Comparison of ENCODE assay signal across 15 mouse cellular contexts in the genomic region with DNA sequence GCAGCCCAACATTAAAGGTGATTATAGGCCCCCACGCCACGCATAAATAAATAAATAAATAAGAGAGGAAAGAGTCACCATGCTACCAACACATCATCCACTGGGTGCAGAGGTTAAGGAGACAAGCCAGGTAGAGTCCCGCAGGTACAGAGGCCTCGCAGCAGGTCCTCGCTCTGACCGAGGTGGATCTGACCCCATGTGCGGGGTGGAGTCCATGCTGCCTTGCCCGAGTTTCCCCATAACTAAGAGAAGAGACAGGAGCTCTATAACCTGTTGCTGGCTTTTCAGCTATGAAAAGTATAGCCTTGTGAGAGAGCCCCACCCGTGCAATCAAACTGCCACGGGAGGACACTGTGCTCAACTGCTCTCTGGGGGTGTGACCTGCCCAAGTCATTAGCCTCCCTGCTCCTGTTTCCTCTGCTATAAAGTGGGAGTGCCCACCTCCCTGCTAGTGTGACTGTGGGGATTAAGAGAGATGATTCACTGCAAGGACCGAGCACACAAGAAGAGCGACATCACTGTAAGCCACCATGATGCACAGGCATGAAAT. TPM values are rescaled to one million over a fixed set of nuclear protein-coding genes. Genes with fewer than 3 reads are reported as not detected.
A peak's percentile ranks its signal among the peaks of the same experiment; 100 is the strongest.
DNase-seq lines count a peak whose midpoint lies in the region; ATAC-seq and TF ChIP-seq lines count a peak whose summit lies in the region.
"Had no signal": no experiment of that assay in that cellular context is flagged by ENCODE, and none has a peak within 500 bp of the region (broad histone marks: within the 10 kb centered on the region; RNA-seq: fewer than 3 reads in every experiment).

No protein-coding gene starts in this region.

- no peak for TF ChIP-seq EP300 in MEL (IDR thresholded peaks at IDR 0.05; ENCODE audit: low read depth in 1 of 2, low read length in 2 of 2)

- TF ChIP-seq CTCF in hindbrain, postnatal 0 days (IDR thresholded peaks at IDR 0.05; ENCODE audit: low read depth), result no peak
- no peak for TF ChIP-seq CTCF in MEL (IDR thresholded peaks at IDR 0.05 in 2 of 3, conservative IDR thresholded peaks at IDR 0.05 in 1 of 3; ENCODE audit: control insufficient read depth in 1 of 3, insufficient read depth in 1 of 3, low read depth in 2 of 3, low read length in 3 of 3, poor library complexity in 1 of 3, severe bottlenecking in 1 of 3)
- no peak for TF ChIP-seq CTCF in intestine, postnatal 0 days (IDR thresholded peaks at IDR 0.05; ENCODE audit: low read depth)

- H3K9me3 ChIP-seq in hindbrain, postnatal 0 days (ENCODE audit: low read length), result no peaks in the 10 kb centered on the region
- H3K9me3 ChIP-seq in hindbrain, embryonic 16.5 days (ENCODE audit: control insufficient read depth, low read length), result no peaks in the 10 kb centered on the region
- H3K9me3 ChIP-seq in MEL (replicated peaks; ENCODE audit: insufficient read depth, low read length), result no peaks in the 10 kb centered on the region
- no peaks in the 10 kb centered on the region for H3K9me3 ChIP-seq in intestine, postnatal 0 days (ENCODE audit: control insufficient read depth)
- H3K9me3 ChIP-seq: embryonic facial prominence, embryonic 15.5 days; forebrain, embryonic 12.5 days; heart, embryonic 10.5 days had no signal

- peak overlapping the region; percentile 35; the same call in 1 of the 2 replicates for H3K4me2 ChIP-seq in hindbrain, postnatal 0 days (ENCODE audit: low read depth, low read length)
- no peak overlapping the region for H3K4me2 ChIP-seq in hindbrain, embryonic 16.5 days (ENCODE audit: low read length)
- H3K4me2 ChIP-seq in intestine, postnatal 0 days (replicated peaks; ENCODE audit: low read depth), result peak overlapping the region; percentile 37
- H3K4me2 ChIP-seq: embryonic facial prominence, embryonic 15.5 days; forebrain, embryonic 12.5 days had no signal

- 75% methylated on average over 12 of the region's 12 CpGs for WGBS in hindbrain, postnatal 0 days
- WGBS in hindbrain, embryonic 16.5 days, result 80% methylated on average over 12 of the region's 12 CpGs
- 43% methylated on average over 12 of the region's 12 CpGs for WGBS in intestine, postnatal 0 days

- H3K27me3 ChIP-seq in hindbrain, postnatal 0 days (ENCODE audit: insufficient read depth, low read length), result no peaks in the 10 kb centered on the region
- H3K27me3 ChIP-seq in hindbrain, embryonic 16.5 days (replicated peaks; ENCODE audit: control insufficient read depth, insufficient read depth, low read length), result no peaks in the 10 kb centered on the region
- no peaks in the 10 kb centered on the region; a peak in 1 of 4 replicates for H3K27me3 ChIP-seq in MEL (ENCODE audit: control insufficient read depth in 1 of 2, insufficient read depth in 2 of 2, low read length in 2 of 2)
- H3K27me3 ChIP-seq in intestine, postnatal 0 days (replicated peaks; ENCODE audit: control insufficient read depth, insufficient read depth, low read length), result no peaks in the 10 kb centered on the region
- H3K27me3 ChIP-seq: embryonic facial prominence, embryonic 15.5 days had no signal

- no peak for TF ChIP-seq POLR2A in MEL (IDR thresholded peaks at IDR 0.05; ENCODE audit: control insufficient read depth in 1 of 2, insufficient read depth in 1 of 2, low read depth in 1 of 2, low read length in 2 of 2, poor library complexity in 1 of 2)

- ATAC-seq in cerebellum, adult (ENCODE audit: insufficient number of reproducible peaks, low FRiP score, low TSS enrichment), result 0 out of 2 replicates have a peak, but pooled peaks have one; percentile 1
- ATAC-seq in hindbrain, postnatal 0 days, result no peak
- ATAC-seq in hindbrain, embryonic 16.5 days, result no peak
- peak; percentile 63 for ATAC-seq in intestine, postnatal 0 days
- no peak for ATAC-seq in megakaryocyte progenitor cell, adult 5-6 weeks (replicated peaks; ENCODE audit: poor library complexity)

- no peak overlapping the region for H3K9ac ChIP-seq in hindbrain, postnatal 0 days (replicated peaks; ENCODE audit: low read length)
- H3K9ac ChIP-seq in hindbrain, embryonic 16.5 days (ENCODE audit: low read depth, low read length), result no peak overlapping the region
- no peak overlapping the region for H3K9ac ChIP-seq in MEL (ENCODE audit: control insufficient read depth, low read depth, low read length, poor library complexity, severe bottlenecking)
- no peak overlapping the region for H3K9ac ChIP-seq in intestine, postnatal 0 days (ENCODE audit: low read depth, low read length)
- H3K9ac ChIP-seq: embryonic facial prominence, embryonic 15.5 days; forebrain, embryonic 12.5 days had no signal

- no peak overlapping the region for H3K4me3 ChIP-seq in hindbrain, postnatal 0 days (ENCODE audit: low read length)
- H3K4me3 ChIP-seq in hindbrain, embryonic 16.5 days (ENCODE audit: low read length), result no peak overlapping the region
- no peak overlapping the region for H3K4me3 ChIP-seq in MEL (ENCODE audit: control insufficient read depth in 1 of 2, insufficient read depth in 1 of 2, low read depth in 2 of 2, low read length in 2 of 2)
- no peak overlapping the region for H3K4me3 ChIP-seq in intestine, postnatal 0 days (ENCODE audit: low read depth, low read length)
- H3K4me3 ChIP-seq: embryonic facial prominence, embryonic 15.5 days; forebrain, embryonic 12.5 days; heart, embryonic 10.5 days had no signal

- no peaks in the 10 kb centered on the region for H3K36me3 ChIP-seq in hindbrain, postnatal 0 days (ENCODE audit: insufficient read depth, low read length)
- H3K36me3 ChIP-seq in hindbrain, embryonic 16.5 days (ENCODE audit: control insufficient read depth, insufficient read depth, low read length), result no peaks in the 10 kb centered on the region
- peaks cover 0 to 24% of the 10 kb centered on the region in 2 experiments; a peak in 2 of 4 replicates for H3K36me3 ChIP-seq in MEL (ENCODE audit: control insufficient read depth in 1 of 2, insufficient read depth in 2 of 2, low read length in 2 of 2)
- H3K36me3 ChIP-seq in intestine, postnatal 0 days (ENCODE audit: control insufficient read depth, insufficient read depth), result no peaks in the 10 kb centered on the region
- H3K36me3 ChIP-seq: embryonic facial prominence, embryonic 15.5 days; forebrain, embryonic 12.5 days; heart, embryonic 10.5 days had no signal

- DNase-seq in cerebellum, adult 8-10 months, result no peak
- DNase-seq in hindbrain, postnatal 0 days (ENCODE audit: low spot score), result no peak
- peak; percentile 12 for DNase-seq in MEL (ENCODE audit: low read depth, low spot score)
- DNase-seq in frontal cortex, postnatal 36 days (ENCODE audit: low spot score in 2 of 2), result no peak
- DNase-seq: adrenal gland, postnatal 36 days; liver; right cerebral cortex, postnatal 25 days; thymus, postnatal 36 days had no signal

- no peak for TF ChIP-seq RAD21 in MEL (IDR thresholded peaks at IDR 0.05; ENCODE audit: low read depth, low read length)

- H3K4me1 ChIP-seq in hindbrain, postnatal 0 days (ENCODE audit: insufficient read depth, low read length), result peaks cover 11% of the 10 kb centered on the region
- H3K4me1 ChIP-seq in hindbrain, embryonic 16.5 days (ENCODE audit: control insufficient read depth, insufficient read depth, low read depth, low read length), result peaks cover 8% of the 10 kb centered on the region
- peaks cover 7 to 28% of the 10 kb centered on the region in 2 experiments; a peak in 3 of 4 replicates for H3K4me1 ChIP-seq in MEL (ENCODE audit: control insufficient read depth in 1 of 2, insufficient read depth in 2 of 2, low read length in 2 of 2)
- peaks cover 8% of the 10 kb centered on the region; the same call in 1 of the 2 replicates for H3K4me1 ChIP-seq in intestine, postnatal 0 days (replicated peaks; ENCODE audit: control insufficient read depth, insufficient read depth, low read length)

- H3K79me2 ChIP-seq in MEL (ENCODE audit: control insufficient read depth, insufficient read depth, low read length, poor library complexity), result no peaks in the 10 kb centered on the region

- peak overlapping the region; percentile 41; the same call in 1 of the 2 replicates for H3K27ac ChIP-seq in hindbrain, postnatal 0 days
- H3K27ac ChIP-seq in hindbrain, embryonic 16.5 days (ENCODE audit: low read depth, low read length), result no peak overlapping the region
- no peak overlapping the region for H3K27ac ChIP-seq in MEL (ENCODE audit: control insufficient read depth, low read depth, low read length)
- H3K27ac ChIP-seq in intestine, postnatal 0 days (ENCODE audit: low read depth, low read length), result no peak overlapping the region; the same call in 1 of the 2 replicates
- H3K27ac ChIP-seq: embryonic facial prominence, embryonic 15.5 days; forebrain, embryonic 12.5 days; heart, embryonic 10.5 days had no signal

TF ChIP-seq in MEL, 35 proteins besides CTCF, POLR2A, EP300 and RAD21:
- TF ChIP-seq MAZ (IDR thresholded peaks at IDR 0.05; ENCODE audit: low read depth, low read length), result no peak
- no peak for TF ChIP-seq CHD1 (IDR thresholded peaks at IDR 0.05; ENCODE audit: low read depth, low read length)
- TF ChIP-seq ZKSCAN1 (IDR thresholded peaks at IDR 0.05; ENCODE audit: low read depth, low read length), result no peak
- TF ChIP-seq SMC3 (IDR thresholded peaks at IDR 0.05; ENCODE audit: low read depth, low read length), result no peak
- TF ChIP-seq USF1 (IDR thresholded peaks at IDR 0.05; ENCODE audit: low read depth, low read length), result no peak
- no peak for TF ChIP-seq HCFC1 (IDR thresholded peaks at IDR 0.05; ENCODE audit: low read depth, low read length)
- no peak for TF ChIP-seq ZC3H11A (IDR thresholded peaks at IDR 0.05; ENCODE audit: low read depth, low read length)
- no peak for TF ChIP-seq POLR2AphosphoS2 (IDR thresholded peaks at IDR 0.05; ENCODE audit: low read length)
- no peak for TF ChIP-seq GATA1 (IDR thresholded peaks at IDR 0.05; ENCODE audit: low read depth, low read length)

RNA-seq across cellular contexts. Expression of a gene that starts 4.1 kb away (rescaled TPM):
- 41.9 and 82.9 TPM in 2 replicates for total RNA-seq in hindbrain, postnatal 0 days (2014; rRNA removed)
- 13.7 and 13.8 TPM in 2 replicates for polyA plus RNA-seq in hindbrain, postnatal 0 days (2015; fragmentation: Nextera tagmentation; extraction: Ambion mirVana)
- polyA plus RNA-seq in hindbrain, embryonic 16.5 days (2015; fragmentation: Nextera tagmentation; extraction: Ambion mirVana), result 19.5 TPM in 2 replicates
- total RNA-seq in MEL (2012; rRNA removed), result 1.9 and 2.3 TPM in 2 replicates
- polyA plus RNA-seq in MEL (2012; ENCODE audit: insufficient read depth in 1 of 2, insufficient read length in 2 of 2, low read depth in 1 of 2, low replicate concordance in 2 of 2, missing spikeins in 1 of 2), result 1 to 10 TPM in 1 of 2 experiments, not detected in 1; 4.4 TPM
- polyA plus RNA-seq in intestine, postnatal 0 days (2015; fragmentation: Nextera tagmentation; extraction: Ambion mirVana), result 5.5 and 7.0 TPM in 2 replicates
- total RNA-seq in megakaryocyte progenitor cell, adult 5-6 weeks (2015), result 106 and 110 TPM in 2 replicates
- total RNA-seq in megakaryocyte progenitor cell, adult 5-6 weeks (2017), result 69.3 and 69.8 TPM in 2 replicates

Comparison
In these comparisons a context has a peak if more than half of its experiments do, and no peak if none do; other contexts are left out.
1. ATAC-seq: peak in cerebellum, adult (single experiment) and intestine, postnatal 0 days (single experiment); none in hindbrain, postnatal 0 days (single experiment), hindbrain, embryonic 16.5 days (single experiment) and megakaryocyte progenitor cell, adult 5-6 weeks (single experiment).